Mouse (Mus musculus): ENCODE results near the gene Obp1b.
"Not testable (repeated sequence)": the region's sequence is repeated elsewhere in the genome, so short reads cannot be mapped to it uniquely, and the experiment has no call there.

Obp1b gene

DNA sequence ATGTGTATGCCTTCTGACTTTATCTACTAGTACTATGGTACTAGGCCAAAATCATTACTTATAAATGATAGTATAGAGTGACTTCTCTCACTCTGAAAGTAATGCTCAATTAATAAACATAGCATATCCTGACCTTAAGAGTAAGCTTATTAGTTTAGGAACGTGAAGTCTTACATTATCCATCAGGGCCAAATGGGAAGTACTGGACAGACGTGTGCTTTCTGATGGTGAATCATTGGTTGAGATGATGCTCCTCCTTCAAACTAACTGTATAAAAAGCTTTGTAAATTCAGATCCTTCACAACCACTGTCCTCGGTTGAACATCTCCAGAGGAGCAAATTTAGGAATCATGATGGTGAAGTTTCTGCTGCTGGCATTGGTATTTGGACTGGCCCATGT lies at the start of gene Obp1b:
Gene Obp1b, plus strand, starts transcription at position 301 of the 400 bp plus-strand sequence.
- DNase-seq (ENCODE audit: extremely low spot score, low spot score): not testable (repeated sequence)

DNA sequence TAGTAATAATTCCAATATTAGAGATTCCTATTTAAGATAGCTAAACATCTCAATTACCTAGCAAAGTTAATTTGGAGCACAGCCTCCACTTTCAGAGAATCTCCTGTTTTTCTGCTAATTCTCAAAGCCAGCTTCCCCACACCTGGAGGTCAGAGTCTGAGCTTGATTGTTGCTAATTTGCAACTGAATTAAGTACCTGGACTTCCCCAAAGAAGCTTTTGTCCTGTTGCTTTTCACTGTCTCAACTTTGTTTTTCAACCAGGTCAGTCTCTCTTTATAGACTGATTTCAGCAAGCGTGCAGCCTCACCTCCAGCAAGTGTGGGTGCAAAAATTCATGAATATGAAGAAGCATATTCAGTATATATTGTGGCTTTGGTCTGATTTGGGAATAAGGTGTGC lies 15.6 kb downstream of the Obp1b start:
- not testable (repeated sequence) for DNase-seq (ENCODE audit: extremely low spot score, low spot score)

DNA sequence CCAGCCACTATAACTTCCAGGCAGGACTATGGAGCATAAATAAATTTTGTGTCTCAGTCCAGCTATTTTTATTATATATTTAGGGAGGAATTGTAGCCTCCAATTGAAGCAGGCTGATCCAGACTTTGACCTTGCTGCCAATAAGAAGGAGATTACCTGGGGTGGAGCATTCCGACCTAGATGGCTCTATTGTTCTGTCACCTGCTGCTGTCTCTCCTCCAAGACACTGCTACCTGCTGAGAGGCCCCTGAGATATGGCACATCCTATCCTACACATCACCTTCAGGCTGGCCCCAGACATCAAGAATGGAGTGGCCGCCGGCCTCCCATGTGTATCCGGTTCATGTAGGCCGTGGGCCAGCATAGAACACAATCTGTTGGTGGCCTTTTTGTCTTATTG lies 16.3 kb downstream of the Obp1b start:
- DNase-seq (ENCODE audit: extremely low spot score, low spot score): no peak

Measured in neural tube, embryonic 10.5 days (tissue).